12 mouse cellular contexts compared by ENCODE assay signal in the genomic region with DNA sequence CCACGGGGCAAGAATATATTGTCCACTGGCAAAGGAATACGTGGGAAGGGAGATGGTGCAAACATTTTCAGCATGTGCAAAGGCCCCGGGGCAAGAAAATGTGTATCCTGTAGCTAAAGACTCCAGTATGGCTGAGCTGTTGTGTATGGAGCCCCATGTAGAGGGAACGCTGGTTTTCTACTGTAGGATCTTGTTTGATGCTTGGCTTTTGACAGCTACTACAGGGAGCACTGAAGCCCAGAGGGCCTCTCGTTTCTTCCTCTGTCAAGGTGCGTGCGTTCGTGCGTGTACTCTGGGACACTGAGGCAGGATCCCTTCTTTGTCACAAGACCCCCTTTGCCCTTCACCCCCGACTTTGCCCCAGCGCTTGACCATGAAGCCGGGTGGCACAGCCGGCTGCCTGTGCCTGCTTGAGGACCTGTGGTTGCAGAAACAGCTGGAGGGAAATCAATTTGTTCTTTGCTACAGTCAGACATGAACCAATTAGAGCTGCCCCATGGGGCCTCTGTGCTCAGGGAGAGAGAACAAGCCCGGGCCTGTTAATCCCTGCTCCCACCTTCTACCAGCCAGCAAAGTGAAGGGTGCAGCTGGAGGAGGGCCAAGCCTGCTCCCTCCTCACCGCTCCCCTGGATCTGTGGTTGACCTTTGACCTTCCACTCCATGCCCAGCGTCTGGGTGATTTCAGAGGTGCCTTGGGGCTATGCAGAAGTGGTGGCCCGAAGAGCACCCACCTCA.
DNase-seq lines count a peak whose midpoint lies in the region; ATAC-seq lines count a peak whose summit lies in the region.
"Had no signal": no experiment of that assay in that cellular context is flagged by ENCODE, and none has a peak within 500 bp of the region (broad histone marks: within the 10 kb centered on the region; RNA-seq: fewer than 3 reads in every experiment).

No protein-coding gene starts in this region.

- no peak for ATAC-seq in hindbrain, embryonic 14.5 days (ENCODE audit: low FRiP score)
- ATAC-seq in forebrain, embryonic 13.5 days = no peak
- ATAC-seq in midbrain, embryonic 14.5 days (ENCODE audit: low FRiP score, low TSS enrichment) = no peak

- H3K4me3 ChIP-seq in hindbrain, embryonic 10.5 days = no peak overlapping the region
- no peak overlapping the region for H3K4me3 ChIP-seq in hindbrain, embryonic 14.5 days (replicated peaks; ENCODE audit: low read length)
- no peak overlapping the region for H3K4me3 ChIP-seq in forebrain, embryonic 13.5 days
- no peak overlapping the region for H3K4me3 ChIP-seq in midbrain, embryonic 14.5 days (replicated peaks; ENCODE audit: low read depth, low read length)
- H3K4me3 ChIP-seq: embryonic facial prominence, embryonic 12.5 days; heart, embryonic 15.5 days; liver, embryonic 15.5 days had no signal

- DNase-seq in hindbrain, embryonic 10.5 days (ENCODE audit: low spot score) = peak; percentile 43
- no peak for DNase-seq in hindbrain, embryonic 14.5 days (ENCODE audit: low spot score)
- peak; percentile 46 for DNase-seq in MN1 (ENCODE audit: low spot score)
- peak; percentile 72 for DNase-seq in midbrain, embryonic 14.5 days
- no peak for DNase-seq in urinary bladder, postnatal 36 days (ENCODE audit: low spot score in 2 of 2)
- DNase-seq in right cerebral cortex, adult 18-20 months = no peak
- DNase-seq in thymus, postnatal 25 days = no peak
- DNase-seq: B cell, adult 2 months had no signal

- peaks cover 76% of the 10 kb centered on the region for H3K4me1 ChIP-seq in hindbrain, embryonic 10.5 days (replicated peaks)
- H3K4me1 ChIP-seq in hindbrain, embryonic 14.5 days (replicated peaks; ENCODE audit: control insufficient read depth, insufficient read depth, low read length) = peaks cover 5% of the 10 kb centered on the region; the same call in 1 of the 2 replicates
- H3K4me1 ChIP-seq in forebrain, embryonic 13.5 days = peaks cover 58% of the 10 kb centered on the region
- peaks cover 15% of the 10 kb centered on the region for H3K4me1 ChIP-seq in midbrain, embryonic 14.5 days (ENCODE audit: control insufficient read depth, insufficient read depth, low read length)

- H3K36me3 ChIP-seq in hindbrain, embryonic 10.5 days = no peaks in the 10 kb centered on the region
- no peaks in the 10 kb centered on the region for H3K36me3 ChIP-seq in hindbrain, embryonic 14.5 days (replicated peaks; ENCODE audit: control insufficient read depth, insufficient read depth)
- no peaks in the 10 kb centered on the region for H3K36me3 ChIP-seq in forebrain, embryonic 13.5 days (ENCODE audit: poor library complexity, severe bottlenecking)
- H3K36me3 ChIP-seq in midbrain, embryonic 14.5 days (ENCODE audit: control insufficient read depth, insufficient read depth, low read length) = no peaks in the 10 kb centered on the region
- H3K36me3 ChIP-seq: embryonic facial prominence, embryonic 12.5 days; heart, embryonic 15.5 days; liver, embryonic 15.5 days had no signal

- 52% methylated on average over 17 of the region's 17 CpGs for WGBS in hindbrain, embryonic 10.5 days
- 47% methylated on average over 17 of the region's 17 CpGs for WGBS in hindbrain, embryonic 14.5 days
- 46% methylated on average over 17 of the region's 17 CpGs for WGBS in forebrain, embryonic 13.5 days
- 46% methylated on average over 17 of the region's 17 CpGs for WGBS in midbrain, embryonic 14.5 days

- no peak overlapping the region for H3K9ac ChIP-seq in hindbrain, embryonic 14.5 days
- peak overlapping the region; percentile 13; the same call in 1 of the 2 replicates for H3K9ac ChIP-seq in forebrain, embryonic 13.5 days
- no peak overlapping the region for H3K9ac ChIP-seq in midbrain, embryonic 14.5 days (replicated peaks; ENCODE audit: low read length)
- H3K9ac ChIP-seq: embryonic facial prominence, embryonic 12.5 days; heart, embryonic 15.5 days; liver, embryonic 15.5 days had no signal

- H3K27me3 ChIP-seq in hindbrain, embryonic 10.5 days (ENCODE audit: insufficient read depth, poor library complexity, severe bottlenecking) = 0 out of 2 replicates have a peak, but pooled peaks cover 7% of the 10 kb centered on the region
- H3K27me3 ChIP-seq in hindbrain, embryonic 14.5 days (ENCODE audit: control insufficient read depth, insufficient read depth, low read length) = no peaks in the 10 kb centered on the region
- no peaks in the 10 kb centered on the region for H3K27me3 ChIP-seq in forebrain, embryonic 13.5 days
- H3K27me3 ChIP-seq in midbrain, embryonic 14.5 days (ENCODE audit: control insufficient read depth, insufficient read depth, low read length) = no peaks in the 10 kb centered on the region
- H3K27me3 ChIP-seq: liver, embryonic 15.5 days had no signal

- 0 out of 2 replicates have a peak, but pooled peaks cover 3% of the 10 kb centered on the region for H3K9me3 ChIP-seq in hindbrain, embryonic 10.5 days
- no peaks in the 10 kb centered on the region for H3K9me3 ChIP-seq in hindbrain, embryonic 14.5 days (ENCODE audit: control insufficient read depth, low read length)
- no peaks in the 10 kb centered on the region for H3K9me3 ChIP-seq in forebrain, embryonic 13.5 days (replicated peaks)
- H3K9me3 ChIP-seq in midbrain, embryonic 14.5 days (ENCODE audit: control insufficient read depth, low read length) = no peaks in the 10 kb centered on the region
- H3K9me3 ChIP-seq: embryonic facial prominence, embryonic 12.5 days; heart, embryonic 15.5 days; liver, embryonic 15.5 days had no signal

- H3K4me2 ChIP-seq in hindbrain, embryonic 14.5 days (replicated peaks) = no peak overlapping the region
- H3K4me2 ChIP-seq in forebrain, embryonic 13.5 days = 0 out of 2 replicates have a peak overlapping the region, but pooled peaks have one; percentile 13
- no peak overlapping the region for H3K4me2 ChIP-seq in midbrain, embryonic 14.5 days (ENCODE audit: low read length)
- H3K4me2 ChIP-seq: embryonic facial prominence, embryonic 12.5 days; heart, embryonic 15.5 days; liver, embryonic 15.5 days had no signal

- peak overlapping the region; percentile 92 for H3K27ac ChIP-seq in hindbrain, embryonic 10.5 days
- no peak overlapping the region for H3K27ac ChIP-seq in hindbrain, embryonic 14.5 days
- H3K27ac ChIP-seq in forebrain, embryonic 13.5 days = peak overlapping the region; percentile 91
- H3K27ac ChIP-seq in midbrain, embryonic 14.5 days (replicated peaks; ENCODE audit: low read depth, low read length) = peak overlapping the region; percentile 74
- H3K27ac ChIP-seq: embryonic facial prominence, embryonic 12.5 days; heart, embryonic 15.5 days; liver, embryonic 15.5 days had no signal

Comparison
In these comparisons a context has a peak if more than half of its experiments do, and no peak if none do; other contexts are left out.
1. DNase-seq: peak in hindbrain, embryonic 10.5 days (single experiment), MN1 (single experiment) and midbrain, embryonic 14.5 days (single experiment); none in hindbrain, embryonic 14.5 days (single experiment), urinary bladder, postnatal 36 days (0 of 2), right cerebral cortex, adult 18-20 months (single experiment) and thymus, postnatal 25 days (single experiment).